Mouse (Mus musculus): ENCODE data around the gene Rcsd1. TPM values are rescaled to one million over a fixed set of nuclear protein-coding genes. Genes with fewer than 3 reads are reported as not detected.

Gene Rcsd1
- polyA plus RNA-seq, 1 experiment, result 6.0 TPM

GRCm38 (mm10) chr1:165696040-165696439, 13.5 kb downstream of the Rcsd1 start:
- TF ChIP-seq POLR2A (IDR thresholded peaks at IDR 0.05; ENCODE audit: extremely low read depth, insufficient read depth, low read length), result no peak
- TF ChIP-seq CTCF (IDR thresholded peaks at IDR 0.05; ENCODE audit: extremely low read depth, insufficient read depth, low read length), result no peak
- no peak overlapping the region for H3K27ac ChIP-seq (ENCODE audit: insufficient read depth, low read length)

GRCm38 (mm10) chr1:165695392-165696014, 14.1 kb downstream of the Rcsd1 start:
- TF ChIP-seq POLR2A (IDR thresholded peaks at IDR 0.05; ENCODE audit: extremely low read depth, insufficient read depth, low read length) (no peak), CTCF (IDR thresholded peaks at IDR 0.05; ENCODE audit: extremely low read depth, insufficient read depth, low read length) (no peak)
- no peaks in the 10 kb centered on the region for H3K4me1 ChIP-seq (ENCODE audit: control insufficient read depth, insufficient read depth, low read length)
- no peak overlapping the region for H3K4me3 ChIP-seq (ENCODE audit: insufficient read depth, low read length)
- H3K27ac ChIP-seq (ENCODE audit: insufficient read depth, low read length), result no peak overlapping the region

More at GRCm38 (mm10) chr1:165696040-165696439, 13.5 kb downstream of the Rcsd1 start:
- no peaks in the 10 kb centered on the region for H3K4me1 ChIP-seq (ENCODE audit: control insufficient read depth, insufficient read depth, low read length)
- no peak overlapping the region for H3K4me3 ChIP-seq (ENCODE audit: insufficient read depth, low read length)

GRCm38 (mm10) chr1:165693856-165694255, 15.7 kb downstream of the Rcsd1 start:
- Histone ChIP-seq H3K4me3 (ENCODE audit: insufficient read depth, low read length) (no peak overlapping the region), H3K4me1 (ENCODE audit: control insufficient read depth, insufficient read depth, low read length) (no peaks in the 10 kb centered on the region), H3K27ac (ENCODE audit: insufficient read depth, low read length) (no peak overlapping the region)
- TF ChIP-seq CTCF (IDR thresholded peaks at IDR 0.05; ENCODE audit: extremely low read depth, insufficient read depth, low read length), result no peak
- no peak for TF ChIP-seq POLR2A (IDR thresholded peaks at IDR 0.05; ENCODE audit: extremely low read depth, insufficient read depth, low read length)

GRCm38 (mm10) chr1:165691516-165691915, 18.0 kb downstream of the Rcsd1 start:
- Histone ChIP-seq H3K4me1 (ENCODE audit: control insufficient read depth, insufficient read depth, low read length) (no peaks in the 10 kb centered on the region), H3K4me3 (ENCODE audit: insufficient read depth, low read length) (no peak overlapping the region), H3K27ac (ENCODE audit: insufficient read depth, low read length) (no peak overlapping the region)
- TF ChIP-seq CTCF (IDR thresholded peaks at IDR 0.05; ENCODE audit: extremely low read depth, insufficient read depth, low read length) (no peak), POLR2A (IDR thresholded peaks at IDR 0.05; ENCODE audit: extremely low read depth, insufficient read depth, low read length) (no peak)

- no peak for TF ChIP-seq CTCF (IDR thresholded peaks at IDR 0.05; ENCODE audit: extremely low read depth, insufficient read depth, low read length)
- no peak for TF ChIP-seq POLR2A (IDR thresholded peaks at IDR 0.05; ENCODE audit: extremely low read depth, insufficient read depth, low read length)
- Histone ChIP-seq H3K27ac (ENCODE audit: insufficient read depth, low read length) (no peak overlapping the region), H3K4me1 (ENCODE audit: control insufficient read depth, insufficient read depth, low read length) (no peaks in the 10 kb centered on the region), H3K4me3 (ENCODE audit: insufficient read depth, low read length) (no peak overlapping the region)
Observed at GRCm38 (mm10) chr1:165689845-165690244, 19.7 kb downstream of the Rcsd1 start.

- H3K4me1 ChIP-seq (ENCODE audit: control insufficient read depth, insufficient read depth, low read length), result no peaks in the 10 kb centered on the region
- TF ChIP-seq CTCF (IDR thresholded peaks at IDR 0.05; ENCODE audit: extremely low read depth, insufficient read depth, low read length), result no peak
- no peak for TF ChIP-seq POLR2A (IDR thresholded peaks at IDR 0.05; ENCODE audit: extremely low read depth, insufficient read depth, low read length)
- no peak overlapping the region for H3K4me3 ChIP-seq (ENCODE audit: insufficient read depth, low read length)
- H3K27ac ChIP-seq (ENCODE audit: insufficient read depth, low read length), result no peak overlapping the region
Observed at GRCm38 (mm10) chr1:165687861-165688260, 21.7 kb downstream of the Rcsd1 start.

GRCm38 (mm10) chr1:165686963-165687362, 22.6 kb downstream of the Rcsd1 start:
- TF ChIP-seq POLR2A (IDR thresholded peaks at IDR 0.05; ENCODE audit: extremely low read depth, insufficient read depth, low read length) (no peak), CTCF (IDR thresholded peaks at IDR 0.05; ENCODE audit: extremely low read depth, insufficient read depth, low read length) (no peak)
- Histone ChIP-seq H3K27ac (ENCODE audit: insufficient read depth, low read length) (no peak overlapping the region), H3K4me3 (ENCODE audit: insufficient read depth, low read length) (no peak overlapping the region), H3K4me1 (ENCODE audit: control insufficient read depth, insufficient read depth, low read length) (no peaks in the 10 kb centered on the region)

- Histone ChIP-seq H3K4me3 (ENCODE audit: insufficient read depth, low read length) (no peak overlapping the region), H3K27ac (ENCODE audit: insufficient read depth, low read length) (no peak overlapping the region), H3K4me1 (ENCODE audit: control insufficient read depth, insufficient read depth, low read length) (no peaks in the 10 kb centered on the region)
- no peak for TF ChIP-seq CTCF (IDR thresholded peaks at IDR 0.05; ENCODE audit: extremely low read depth, insufficient read depth, low read length)
- no peak for TF ChIP-seq POLR2A (IDR thresholded peaks at IDR 0.05; ENCODE audit: extremely low read depth, insufficient read depth, low read length)
Observed at GRCm38 (mm10) chr1:165686349-165686748, 23.2 kb downstream of the Rcsd1 start.

GRCm38 (mm10) chr1:165684261-165685203, 25.0 kb downstream of the Rcsd1 start:
- Histone ChIP-seq H3K27ac (ENCODE audit: insufficient read depth, low read length) (no peak overlapping the region), H3K4me3 (ENCODE audit: insufficient read depth, low read length) (no peak overlapping the region), H3K4me1 (ENCODE audit: control insufficient read depth, insufficient read depth, low read length) (no peaks in the 10 kb centered on the region)
- TF ChIP-seq POLR2A (IDR thresholded peaks at IDR 0.05; ENCODE audit: extremely low read depth, insufficient read depth, low read length) (no peak), CTCF (IDR thresholded peaks at IDR 0.05; ENCODE audit: extremely low read depth, insufficient read depth, low read length) (no peak)
